Mouse (Mus musculus): ENCODE measurements around the gene Gga1. TPM values are rescaled to one million over a fixed set of nuclear protein-coding genes. Genes with fewer than 3 reads are reported as not detected.
A peak's percentile ranks its signal among the peaks of the same experiment; 100 is the strongest.

The Gga1 gene
- 10 to 100 TPM; 56.8 to 58.0 TPM for total RNA-seq (2021)
- long read RNA-seq, transcript Gga1-201 (17 exons, 3,034 nt): major isoform, 60 of 93 reads
- long read RNA-seq, partial matches to known transcripts: 9 of 93 reads
- long read RNA-seq, other reads (novel, unspliced or antisense): 24 of 93 reads

DNA sequence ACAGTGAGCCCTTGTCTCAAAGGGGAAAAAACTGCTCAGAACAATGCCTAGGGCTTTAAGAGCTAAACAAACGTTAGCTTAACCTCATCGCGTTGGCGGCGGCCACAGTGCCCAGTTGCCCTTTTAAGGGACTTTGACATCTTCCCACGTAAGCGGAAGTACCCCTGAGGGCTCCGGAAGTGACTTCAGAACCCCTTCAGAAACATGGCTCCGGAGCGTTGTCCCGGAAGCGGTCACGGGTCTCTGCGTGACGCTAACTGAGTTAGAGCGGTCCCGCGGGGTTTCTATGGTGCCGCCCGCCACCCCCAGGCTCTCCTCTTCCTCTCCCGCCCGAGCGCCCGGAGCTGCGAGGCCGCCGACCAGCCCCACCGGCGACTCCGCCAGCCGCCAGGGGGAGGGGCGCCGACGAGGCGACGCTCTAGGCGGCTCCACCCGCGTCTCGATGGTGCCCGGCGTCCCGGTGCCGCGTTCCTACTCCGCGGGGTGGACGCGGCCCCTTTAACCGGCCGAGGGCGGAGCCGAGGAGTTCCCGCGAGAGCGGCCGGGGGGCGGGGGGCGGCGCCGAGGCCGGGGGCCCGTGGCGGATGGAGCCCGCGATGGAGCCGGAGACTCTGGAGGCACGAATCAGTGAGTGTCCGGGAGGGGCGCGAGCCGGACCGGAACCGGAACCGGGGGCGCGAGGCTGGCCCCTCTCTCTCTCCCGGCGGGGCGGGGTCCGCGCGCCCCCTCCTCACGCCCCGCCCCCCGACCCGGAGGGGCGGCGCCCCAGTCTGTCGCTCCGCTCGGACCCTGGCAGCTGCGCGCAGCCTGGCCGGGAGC lies at the start of gene Gga1:
Gga1 (plus strand) TSS at position 200 of the 819 bp plus-strand sequence.
- peak; percentile 95 for DNase-seq (ENCODE audit: low spot score in 2 of 2)

DNA sequence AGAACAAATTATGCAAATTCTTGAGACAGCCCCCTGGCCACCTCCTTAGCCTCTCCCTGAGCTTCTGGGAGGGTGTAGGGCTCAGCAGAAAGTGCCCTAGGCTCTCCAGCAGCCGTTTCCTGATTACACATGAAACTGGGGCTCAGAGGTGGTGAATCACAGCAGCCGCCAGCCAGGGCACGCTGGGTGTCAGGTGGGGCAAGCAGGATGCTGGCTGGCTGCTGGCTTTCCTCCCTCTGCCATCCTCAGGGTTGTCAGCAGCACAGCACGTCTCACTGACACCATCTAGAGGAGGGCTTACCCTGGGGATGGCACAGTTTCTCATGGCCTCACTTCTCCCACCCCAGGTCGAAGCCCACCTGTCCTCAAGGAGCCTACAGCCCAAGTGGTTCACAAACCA lies 48.7 kb upstream of the Gga1 start:
- no peak for DNase-seq (ENCODE audit: low spot score in 2 of 2)

DNA sequence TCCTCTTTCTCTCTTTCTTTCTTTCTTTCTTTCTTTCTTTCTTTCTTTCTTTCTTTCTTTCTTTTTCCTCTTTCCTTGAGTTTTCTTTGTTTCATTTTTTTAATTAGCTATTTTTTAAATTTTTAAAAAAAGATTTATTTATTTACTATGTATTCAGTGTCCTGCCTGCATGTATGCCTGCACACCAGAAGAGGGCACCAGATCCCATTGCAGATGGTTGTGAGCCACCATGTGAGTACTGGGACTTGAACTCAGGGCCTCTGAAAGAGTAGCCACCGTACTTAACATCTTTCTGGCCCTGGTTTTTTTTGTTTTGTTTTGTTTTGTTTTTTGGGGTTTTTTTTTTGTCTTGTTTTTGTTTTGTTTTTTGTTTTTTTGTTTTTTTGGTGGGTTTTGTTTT lies 47.4 kb upstream of the Gga1 start:
- no peak for DNase-seq (ENCODE audit: low spot score in 2 of 2)

DNA sequence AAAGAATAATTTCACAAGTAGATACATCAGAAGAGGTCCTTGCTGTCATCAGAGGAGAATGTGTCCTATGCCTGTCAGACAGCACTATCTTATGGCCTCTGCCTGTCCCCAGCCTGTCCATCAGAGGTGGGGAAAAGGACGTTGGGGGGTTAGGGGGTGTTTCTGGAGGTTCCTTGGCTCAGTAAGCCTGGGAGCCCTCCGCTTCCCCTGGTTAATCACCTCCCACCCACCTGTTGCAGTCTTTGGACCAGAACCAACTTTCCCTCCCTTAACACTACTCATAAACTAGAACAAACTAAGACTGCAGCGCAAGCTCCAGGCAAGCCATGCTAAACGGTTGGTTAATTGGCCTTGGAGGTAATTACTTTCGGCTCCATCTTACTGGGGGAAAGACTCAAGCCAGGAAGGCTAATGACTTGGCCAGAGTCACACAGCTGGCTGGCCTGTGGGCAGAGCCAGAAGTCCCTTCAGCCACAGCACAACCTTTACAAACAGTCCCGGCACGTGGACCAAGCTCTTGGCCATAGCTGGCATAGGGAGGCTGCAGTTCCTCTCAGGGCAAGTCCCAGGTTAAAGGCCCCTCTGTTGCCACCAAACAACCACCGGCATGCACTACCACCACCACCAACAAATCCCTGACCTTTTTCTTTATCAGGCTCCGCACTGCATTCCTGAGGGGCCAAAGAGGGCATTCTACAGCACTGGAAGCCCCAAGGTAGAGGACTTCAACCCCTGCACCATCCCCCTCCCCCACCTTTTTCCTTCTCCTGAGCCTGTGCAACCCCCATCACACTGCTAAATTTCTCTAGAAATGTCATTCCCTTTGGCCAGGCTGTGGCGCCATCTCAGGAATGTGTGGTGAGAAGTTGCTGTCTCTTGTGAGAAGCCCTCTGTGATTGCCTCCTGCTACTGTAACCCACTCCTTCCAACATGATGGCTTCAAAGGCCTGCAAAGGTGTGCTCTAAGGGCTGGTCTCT lies 46.0 kb upstream of the Gga1 start:
- DNase-seq (ENCODE audit: low spot score in 2 of 2): peak in 1 of 2 experiments; percentile 26

DNA sequence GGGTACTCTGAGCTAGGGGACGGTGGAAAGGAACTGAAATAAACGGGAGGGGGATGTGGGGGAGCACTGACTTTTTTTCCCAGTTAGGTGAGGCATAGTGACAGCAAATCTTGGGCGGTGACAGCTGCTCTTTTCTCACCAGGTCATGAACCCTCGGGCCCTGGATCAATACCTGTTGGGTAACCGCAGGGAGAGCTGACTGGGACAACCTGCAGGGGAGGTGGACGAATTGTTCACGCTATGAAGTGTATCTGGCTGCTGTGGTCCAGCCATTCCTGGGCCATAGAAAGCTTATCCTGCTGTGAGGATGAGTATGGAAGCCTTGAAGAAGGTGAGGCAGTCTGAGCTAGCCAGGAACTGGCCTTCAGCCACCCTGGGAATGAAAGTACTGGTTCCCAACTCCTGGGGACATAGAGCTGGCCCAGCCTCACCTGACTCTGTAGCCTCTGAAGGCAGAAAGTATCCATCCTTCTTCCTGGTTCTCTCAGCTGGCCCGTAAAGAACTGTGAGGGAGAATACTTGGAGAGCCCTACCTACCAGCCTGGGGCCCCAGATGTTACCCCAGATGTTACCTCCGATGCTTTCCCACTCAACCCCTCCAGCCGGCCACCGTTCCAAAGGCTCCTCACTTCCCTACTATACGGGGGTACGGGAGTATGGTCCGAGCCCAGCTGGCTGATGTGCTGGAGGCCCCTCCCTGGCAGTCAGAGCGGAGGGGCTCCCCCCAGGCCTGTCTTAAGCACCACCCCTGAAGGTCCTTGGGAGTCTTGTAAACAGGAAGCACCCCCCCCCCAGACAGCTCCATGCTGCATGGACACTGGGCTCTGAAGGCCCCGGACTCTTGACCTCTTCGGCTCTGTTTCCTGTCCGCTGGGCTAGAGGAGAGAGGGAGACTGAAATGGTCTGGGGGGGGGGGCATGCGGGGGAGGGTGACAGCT lies 45.0 kb upstream of the Gga1 start:
- DNase-seq (ENCODE audit: low spot score in 2 of 2): peak in 1 of 2 experiments; percentile 21

DNA sequence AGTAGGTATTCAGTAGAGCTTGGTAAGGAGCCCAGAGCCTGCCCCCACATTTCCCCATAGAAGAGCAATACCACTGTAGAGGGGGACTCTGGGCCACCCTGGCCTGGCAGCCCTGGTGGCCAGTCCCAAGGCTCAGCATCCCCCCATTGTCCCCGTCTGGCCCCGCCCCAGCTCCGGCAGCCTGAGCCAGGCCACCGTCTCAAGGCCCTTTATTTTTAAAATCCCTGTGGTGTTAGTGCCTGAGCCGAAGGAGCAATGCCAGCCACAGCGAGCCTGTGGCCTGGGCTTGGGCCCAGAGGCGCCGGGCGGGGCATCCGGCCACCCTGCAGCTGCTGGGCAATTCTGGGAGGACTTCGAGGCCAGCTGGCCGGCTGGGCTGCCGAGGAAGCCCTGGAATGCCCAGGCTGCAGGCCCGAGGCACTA lies 44.3 kb upstream of the Gga1 start:
- peak; percentile 80 to 83 for DNase-seq (ENCODE audit: low spot score in 2 of 2)

DNA sequence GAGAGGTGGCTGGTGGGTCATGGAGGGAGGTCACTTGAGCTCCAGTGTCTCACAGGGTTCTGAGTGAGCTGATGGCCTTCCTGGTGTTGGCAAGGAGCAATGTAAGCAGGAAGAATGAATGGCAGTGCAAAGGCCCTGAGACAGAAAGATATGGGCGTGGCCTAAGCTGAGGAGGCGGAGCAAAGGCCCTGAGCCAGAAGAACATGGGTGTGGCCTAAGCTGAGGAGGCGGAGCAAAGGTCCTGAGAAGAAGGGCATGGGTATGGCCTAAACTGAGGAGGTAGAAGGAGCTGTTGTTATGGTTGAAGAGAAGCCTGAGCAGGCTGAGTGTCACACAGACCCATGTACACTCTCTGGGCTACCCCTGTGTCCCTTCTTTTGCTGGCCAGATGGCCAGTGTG lies 43.4 kb upstream of the Gga1 start:
- no peak for DNase-seq (ENCODE audit: low spot score in 2 of 2)

DNA sequence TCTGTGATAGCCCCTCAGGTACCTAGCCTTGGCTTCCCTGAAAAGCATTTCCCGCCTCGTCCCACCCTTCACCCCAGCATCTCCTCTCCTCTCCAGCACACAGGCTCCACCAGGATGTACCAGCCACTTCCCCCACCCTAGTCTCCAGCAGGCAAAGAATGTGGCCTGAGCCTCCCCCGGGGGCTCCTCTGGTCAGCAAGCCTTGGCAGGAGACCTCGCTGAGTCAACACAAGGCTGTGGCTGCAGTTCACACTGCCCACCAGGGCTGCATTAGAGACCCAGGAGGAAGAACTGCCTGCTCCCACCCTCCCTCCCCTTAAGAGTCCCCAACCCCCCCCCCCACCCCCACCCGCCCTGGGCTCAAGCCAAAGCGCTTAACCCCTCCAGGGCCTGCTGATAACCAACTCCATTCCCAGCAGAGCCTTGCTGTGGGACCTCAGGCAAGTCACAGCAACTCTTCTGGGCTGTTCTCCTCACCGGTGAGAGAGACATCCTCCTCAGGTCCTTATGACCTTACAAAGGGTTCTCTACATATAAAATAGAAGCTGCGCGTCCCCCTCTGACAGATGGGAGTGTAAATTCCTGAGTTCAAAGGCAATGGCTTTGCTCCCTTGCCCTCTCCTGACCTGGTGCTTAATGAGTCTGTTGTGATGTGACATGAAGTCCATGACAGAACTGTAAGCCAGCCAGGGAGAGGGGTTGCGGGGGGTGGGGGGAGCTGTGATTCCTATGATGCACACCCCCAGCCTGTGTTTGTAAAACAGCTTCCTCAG lies 42.6 kb upstream of the Gga1 start:
- no peak for DNase-seq (ENCODE audit: low spot score in 2 of 2)

DNA sequence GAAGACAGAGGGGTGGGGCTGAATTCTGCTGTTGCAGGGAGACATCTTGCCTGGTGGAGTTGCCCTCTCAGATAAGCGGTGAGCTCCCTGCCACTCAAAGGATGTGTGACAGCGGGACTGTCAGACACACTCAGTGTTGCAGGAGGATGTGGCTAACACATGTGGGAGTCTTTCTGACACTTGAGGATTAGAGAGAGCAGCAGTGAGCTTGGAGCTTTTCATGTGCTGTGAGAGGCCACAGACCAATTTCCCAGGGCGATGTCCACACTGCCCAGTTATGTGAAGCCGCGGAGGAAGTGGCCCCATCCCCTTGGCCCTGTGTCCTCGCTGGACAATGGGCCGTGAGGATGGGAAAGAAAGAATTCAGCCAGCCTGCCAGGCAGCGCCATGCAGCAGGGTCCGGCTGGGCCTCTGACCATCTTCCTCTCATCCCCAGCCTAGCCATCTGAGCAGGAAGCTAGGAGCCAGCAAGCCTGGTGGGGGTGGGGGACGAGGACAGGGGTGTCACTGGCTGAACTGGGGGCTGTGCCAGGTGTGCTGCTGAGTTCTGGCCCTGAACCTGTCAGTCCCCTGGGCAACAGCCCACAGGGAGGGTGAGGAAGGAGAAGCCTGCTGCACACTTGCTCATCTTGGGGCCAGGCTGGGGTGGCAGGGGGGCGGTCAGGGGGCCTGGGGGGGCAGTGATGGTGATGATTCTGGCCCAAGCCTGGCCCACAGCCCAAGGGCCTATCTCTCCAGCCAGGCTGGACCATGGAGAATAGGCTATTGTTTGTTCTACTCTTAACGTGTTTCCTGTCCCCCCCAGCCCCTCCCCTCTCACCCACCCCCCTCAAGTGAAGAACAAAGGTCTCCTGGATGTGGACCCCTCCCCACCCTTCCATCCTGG lies 41.5 kb upstream of the Gga1 start:
- peak in 1 of 2 experiments; percentile 66 for DNase-seq (ENCODE audit: low spot score in 2 of 2)

DNA sequence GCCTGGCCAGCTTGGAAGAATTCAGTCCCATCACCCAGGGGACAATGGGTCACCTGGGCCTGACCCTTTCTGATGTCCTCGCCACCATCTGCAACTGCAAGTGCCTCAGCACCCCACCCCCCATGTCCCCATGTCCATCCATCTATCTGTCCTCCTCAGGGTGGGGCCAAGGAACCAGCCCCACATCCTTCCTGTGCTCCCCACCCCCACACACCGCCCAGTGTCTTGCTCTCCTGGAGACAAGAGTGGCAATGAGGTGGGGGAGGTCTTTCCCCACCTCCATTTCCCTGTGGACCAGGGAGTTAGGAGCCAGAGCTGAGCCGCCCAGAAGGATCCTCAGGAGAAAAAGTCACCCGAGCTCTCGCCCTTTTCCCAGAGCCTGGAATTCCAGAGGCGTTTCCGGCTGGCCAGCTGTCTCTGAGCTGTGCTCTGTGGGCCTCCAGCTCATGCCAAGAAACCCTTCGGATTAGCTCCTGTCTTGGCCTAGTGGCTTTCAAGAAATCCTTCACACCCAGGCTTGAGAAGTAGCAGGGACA lies 40.8 kb upstream of the Gga1 start:
- no peak for DNase-seq (ENCODE audit: low spot score in 2 of 2)

DNA sequence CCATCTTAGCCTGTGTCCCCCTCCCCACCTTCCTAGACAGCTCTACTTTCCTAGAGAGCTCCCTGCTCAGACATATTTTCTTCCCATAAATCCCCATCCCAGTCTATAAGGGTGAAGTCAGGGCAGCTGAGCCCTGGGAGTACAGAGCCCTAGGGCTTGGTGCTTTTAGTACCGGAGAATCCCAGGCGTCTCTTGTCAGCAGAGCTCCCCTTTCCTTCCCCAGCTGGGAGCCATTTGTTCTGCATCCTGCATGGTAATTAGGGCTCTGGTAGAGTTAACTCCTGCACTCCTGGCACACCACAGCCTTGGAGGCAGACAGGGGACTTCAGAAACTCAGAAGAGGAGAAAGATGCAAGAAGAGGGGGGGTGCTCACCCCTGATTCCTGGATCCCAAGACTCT lies 37.2 kb upstream of the Gga1 start:
- DNase-seq (ENCODE audit: low spot score in 2 of 2): no peak

DNA sequence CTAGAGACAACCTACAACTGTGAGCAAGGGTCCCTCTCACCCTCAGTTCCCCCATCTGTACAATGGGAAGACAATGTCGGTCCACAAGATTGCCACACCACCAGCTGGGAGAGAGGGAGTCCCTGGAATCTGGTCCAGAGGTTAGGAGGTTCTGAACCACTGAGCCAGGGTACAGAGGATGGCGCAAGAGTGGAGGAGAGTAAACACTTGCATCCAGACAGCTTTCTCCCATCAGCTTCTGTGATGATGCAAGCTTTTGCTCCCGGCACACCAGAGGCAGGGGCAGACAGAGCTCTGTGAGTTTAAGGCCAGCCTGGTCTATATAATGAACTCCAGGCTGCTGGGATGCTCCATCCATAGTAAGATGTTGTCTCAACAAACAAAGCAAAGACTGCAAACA lies 36.7 kb upstream of the Gga1 start:
- no peak for DNase-seq (ENCODE audit: low spot score in 2 of 2)

DNA sequence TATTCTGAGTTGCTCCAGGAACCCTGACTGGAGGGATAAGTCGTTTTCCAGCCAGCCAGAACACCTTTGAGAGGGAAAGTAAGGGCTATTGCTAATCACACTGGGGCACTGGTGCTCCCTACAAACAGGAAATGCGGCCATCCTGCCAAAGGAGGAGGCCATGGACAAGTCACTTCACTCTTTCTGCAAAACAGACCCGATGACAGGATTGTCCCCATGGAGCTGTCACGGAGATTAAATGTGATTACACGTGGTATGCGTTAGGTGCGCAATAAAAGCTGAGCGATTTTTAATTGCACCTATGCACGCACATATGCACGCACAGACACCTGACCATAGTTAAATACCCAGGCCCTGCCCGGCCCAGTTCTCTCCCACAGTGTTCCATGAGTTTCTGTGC lies 36.2 kb upstream of the Gga1 start:
- DNase-seq (ENCODE audit: low spot score in 2 of 2): no peak

DNA sequence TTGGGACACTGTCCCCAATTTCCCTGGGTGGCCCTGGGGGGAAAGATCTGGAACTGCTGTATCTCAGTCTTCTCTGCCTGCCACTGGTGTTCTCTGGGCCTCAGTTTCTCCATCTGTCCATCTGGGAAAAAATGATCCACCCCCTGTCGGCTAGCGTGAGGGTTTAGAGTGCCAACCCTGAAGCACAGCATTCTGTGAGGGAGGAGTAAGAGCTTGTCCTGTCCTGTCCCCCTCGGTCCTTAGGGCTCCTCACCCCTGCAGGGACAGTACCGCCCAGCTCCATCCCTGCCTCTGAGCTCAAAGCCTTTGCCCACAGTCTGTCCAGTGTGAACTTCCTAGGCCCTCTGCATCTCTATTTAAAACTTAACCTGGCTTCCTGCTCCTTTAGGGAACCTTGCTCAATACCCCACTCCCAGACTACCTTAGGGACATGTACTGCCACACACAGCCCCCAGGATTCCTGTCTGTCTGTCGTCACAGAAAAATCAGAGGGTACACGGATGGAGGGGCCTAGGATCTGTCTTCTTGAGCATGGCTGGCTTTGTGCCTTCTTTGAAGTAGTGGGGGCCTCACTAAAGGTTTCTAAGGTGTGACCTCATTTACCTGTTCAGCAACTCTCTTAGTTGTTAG lies 35.7 kb upstream of the Gga1 start:
- DNase-seq (ENCODE audit: low spot score in 2 of 2): no peak

DNA sequence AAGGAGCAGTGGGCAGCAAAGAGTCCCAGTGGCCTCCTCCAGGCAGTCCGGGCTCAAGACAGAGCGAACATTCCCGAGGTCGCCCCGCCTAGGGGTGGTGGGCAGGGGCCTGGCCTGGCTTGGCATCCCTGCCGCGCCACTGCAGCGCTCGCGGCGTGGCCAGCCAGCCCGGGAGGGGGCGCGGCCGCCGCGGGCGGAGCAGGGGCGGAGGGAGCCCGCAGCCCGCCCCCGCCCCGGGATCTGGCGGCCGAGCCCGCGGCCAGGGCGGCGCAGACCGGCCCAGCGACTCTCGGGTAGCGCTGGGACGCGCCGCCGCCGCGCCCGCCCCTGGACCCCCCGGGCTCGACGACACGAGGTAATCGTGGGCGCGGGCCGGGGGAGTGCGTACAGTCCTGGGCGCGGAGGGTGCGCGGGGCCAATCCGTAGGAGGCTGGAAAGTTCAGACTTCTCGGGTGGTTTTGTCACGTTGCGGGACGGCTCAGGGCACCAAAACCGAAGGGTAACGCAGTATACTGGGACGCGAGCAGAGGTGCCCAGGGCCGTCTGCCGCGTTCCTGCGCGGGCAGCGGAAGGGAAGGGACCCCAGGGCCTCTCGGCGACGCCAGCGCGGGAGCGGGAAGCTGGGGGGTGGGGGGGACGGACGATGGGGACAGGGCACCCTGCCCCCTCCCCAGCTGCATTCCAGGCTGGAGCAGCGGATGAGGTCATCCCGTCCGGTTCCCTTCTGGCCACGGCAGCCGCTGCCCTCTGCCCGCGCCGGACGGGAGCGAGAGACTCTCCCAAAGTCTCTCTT lies 34.4 kb upstream of the Gga1 start, which contains the start of gene Cdc42ep1:
Cdc42ep1 (plus strand) TSS at position 254 of the 793 bp plus-strand sequence.
- peak in 1 of 2 experiments; percentile 61 for DNase-seq (ENCODE audit: low spot score in 2 of 2)

DNA sequence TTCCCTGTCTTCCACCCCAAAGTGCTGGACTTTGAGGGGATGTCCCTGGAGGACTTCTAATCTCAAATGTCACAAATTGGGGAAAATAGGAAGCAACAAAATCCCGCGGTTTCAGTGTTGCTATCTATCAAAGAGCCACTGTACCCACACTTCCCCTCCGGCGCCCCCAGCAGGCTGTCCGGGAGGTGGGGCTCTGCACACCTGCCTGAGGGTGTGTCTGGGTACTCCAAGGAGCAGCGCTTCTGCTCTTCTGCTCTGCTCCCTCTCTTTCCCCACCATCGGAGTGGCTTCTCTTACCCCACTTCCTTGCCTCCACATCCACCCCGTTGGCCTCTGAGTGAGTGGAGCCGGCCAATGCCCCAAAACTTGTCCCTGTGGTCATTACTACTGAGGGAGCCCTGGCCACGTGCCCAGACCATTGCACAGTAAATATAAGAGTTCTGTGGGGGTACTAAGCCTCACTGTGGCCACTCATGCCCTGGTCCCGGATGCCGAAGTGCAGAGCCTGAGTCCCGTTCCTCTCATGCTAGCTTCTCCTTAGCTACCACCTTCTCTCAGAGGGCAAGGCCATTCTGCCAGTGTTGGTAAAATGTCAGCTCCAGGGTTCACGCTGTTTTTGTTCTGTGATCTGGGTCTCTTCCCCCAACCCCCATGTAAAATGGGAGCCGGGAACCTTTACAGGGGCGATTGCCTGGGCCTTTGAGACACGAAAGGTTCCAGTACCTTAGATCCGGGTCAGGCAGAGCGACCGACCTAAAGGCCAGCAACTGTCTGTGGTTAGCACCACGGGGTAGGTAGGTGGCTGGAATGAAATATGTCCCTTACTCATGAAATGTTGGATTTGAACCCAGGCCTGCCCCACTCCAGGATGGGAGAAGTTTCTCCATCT lies 33.2 kb upstream of the Gga1 start:
- DNase-seq (ENCODE audit: low spot score in 2 of 2): no peak
